Mouse (Mus musculus): ENCODE data around the gene Pole. TPM values are rescaled to one million over a fixed set of nuclear protein-coding genes. Genes with fewer than 3 reads are reported as not detected.

Pole gene
- polyA plus RNA-seq, 1 experiment from 2014 or later: 32.4 TPM

DNA sequence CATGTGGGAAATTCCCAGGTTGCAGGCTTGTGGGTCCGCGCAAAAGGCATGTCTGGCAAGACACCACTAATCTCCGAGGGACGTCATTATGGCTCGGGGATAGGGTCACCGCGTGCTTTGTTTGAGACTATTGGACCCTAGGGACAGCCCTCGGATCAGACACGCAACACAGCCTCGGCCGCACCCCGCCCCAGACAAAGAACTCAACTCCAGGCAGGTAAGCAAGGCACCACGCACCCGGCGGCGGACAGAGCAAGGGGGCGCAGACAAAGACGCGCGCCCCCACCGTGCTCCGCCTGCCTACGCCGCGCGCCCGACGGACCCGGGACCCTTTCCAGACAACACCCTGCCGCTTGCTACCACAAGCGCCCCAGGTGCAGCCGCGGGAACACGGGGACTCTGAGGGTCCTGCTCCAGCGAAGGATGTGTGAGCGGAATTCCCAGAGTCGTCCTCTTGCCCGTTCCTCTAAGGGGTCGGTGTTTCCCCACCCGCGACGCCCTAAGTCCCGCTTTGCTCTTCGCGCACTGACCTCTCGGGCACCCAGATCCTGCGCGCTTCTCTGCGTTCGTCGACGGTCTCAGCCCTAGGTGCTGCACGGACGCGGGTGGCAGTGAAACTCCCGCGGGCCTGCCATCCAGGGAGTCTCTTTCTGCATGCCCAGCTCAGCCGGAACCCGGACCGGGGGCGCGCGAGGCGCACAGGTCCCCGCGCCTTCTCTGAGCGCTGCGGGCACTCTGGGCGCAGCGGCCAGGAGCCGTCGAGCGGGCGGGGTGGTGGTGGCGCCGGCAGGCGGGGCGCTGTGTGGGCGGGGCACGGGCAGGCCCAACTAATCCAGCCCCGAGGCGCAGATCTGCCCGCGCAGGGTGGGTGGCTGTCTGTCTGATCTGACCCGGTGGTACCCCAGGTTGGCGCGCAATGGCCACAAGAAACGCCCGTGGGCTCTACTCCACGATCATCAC lies 100.5 kb downstream of the Pole start:
- Histone ChIP-seq H3K4me1 (peaks cover 39% of the 10 kb centered on the region), H3K27me3 (ENCODE audit: insufficient read depth, poor library complexity, severe bottlenecking) (peaks cover 25% of the 10 kb centered on the region), H3K9me3 (no peaks in the 10 kb centered on the region), H3K36me3 (no peaks in the 10 kb centered on the region), H3K27ac (peak overlapping the region; percentile 82), H3K4me3 (peak overlapping the region; percentile 73)
- DNase-seq (ENCODE audit: low spot score): no peak
- 2% methylated on average over 90 of the region's 90 CpGs for whole genome bisulfite sequencing

Other genes with a start within 250 kb of the Pole start
- gene Gm17655, start 213.8 kb upstream of the Pole start, polyA plus RNA-seq (2016; fragmentation: Nextera tagmentation; extraction: Ambion mirVana): 4.2 and 5.5 TPM in 2 replicates
- gene Gm35315, start 191.9 kb upstream of the Pole start, polyA plus RNA-seq (2016; fragmentation: Nextera tagmentation; extraction: Ambion mirVana): 1.6 and 1.8 TPM in 2 replicates
- 0.84 and 1.1 TPM in 2 replicates for gene Plcxd1, start 186.3 kb upstream of the Pole start, polyA plus RNA-seq (2016; fragmentation: Nextera tagmentation; extraction: Ambion mirVana)
- gene Gtpbp6, start 178.1 kb upstream of the Pole start, polyA plus RNA-seq (2016; fragmentation: Nextera tagmentation; extraction: Ambion mirVana): 25.0 and 33.9 TPM in 2 replicates
- 2.7 and 3.4 TPM in 2 replicates for gene Zfp605, start 176.2 kb upstream of the Pole start, polyA plus RNA-seq (2016; fragmentation: Nextera tagmentation; extraction: Ambion mirVana)
- 37.2 and 39.0 TPM in 2 replicates for gene Chfr, start 150.5 kb upstream of the Pole start, polyA plus RNA-seq (2016; fragmentation: Nextera tagmentation; extraction: Ambion mirVana)
- 20.6 and 22.3 TPM in 2 replicates for gene Golga3, start 109.6 kb upstream of the Pole start, polyA plus RNA-seq (2016; fragmentation: Nextera tagmentation; extraction: Ambion mirVana)
- 21.7 and 24.1 TPM in 2 replicates for gene Ankle2, start 55.3 kb upstream of the Pole start, polyA plus RNA-seq (2016; fragmentation: Nextera tagmentation; extraction: Ambion mirVana)
- 74.5 and 81.2 TPM in 2 replicates for gene Pgam5, start 16.4 kb upstream of the Pole start, polyA plus RNA-seq (2016; fragmentation: Nextera tagmentation; extraction: Ambion mirVana)
- 18.5 and 20.2 TPM in 2 replicates for gene Pxmp2, start 120 bp upstream of the Pole start, polyA plus RNA-seq (2016; fragmentation: Nextera tagmentation; extraction: Ambion mirVana)
- gene P2rx2, start 56.9 kb downstream of the Pole start, polyA plus RNA-seq (2016; fragmentation: Nextera tagmentation; extraction: Ambion mirVana): 0.27 and 0.44 TPM in 2 replicates
- gene Lrcol1, start 58.4 kb downstream of the Pole start, polyA plus RNA-seq (2016; fragmentation: Nextera tagmentation; extraction: Ambion mirVana): not detected in 2 replicates
- 9.6 and 11.1 TPM in 2 replicates for gene Fbrsl1, start 162.2 kb downstream of the Pole start, polyA plus RNA-seq (2016; fragmentation: Nextera tagmentation; extraction: Ambion mirVana)

All from heart, embryonic 10.5 days (tissue).